Mouse (Mus musculus): ENCODE results near the gene Art4.

Gene Art4

DNA sequence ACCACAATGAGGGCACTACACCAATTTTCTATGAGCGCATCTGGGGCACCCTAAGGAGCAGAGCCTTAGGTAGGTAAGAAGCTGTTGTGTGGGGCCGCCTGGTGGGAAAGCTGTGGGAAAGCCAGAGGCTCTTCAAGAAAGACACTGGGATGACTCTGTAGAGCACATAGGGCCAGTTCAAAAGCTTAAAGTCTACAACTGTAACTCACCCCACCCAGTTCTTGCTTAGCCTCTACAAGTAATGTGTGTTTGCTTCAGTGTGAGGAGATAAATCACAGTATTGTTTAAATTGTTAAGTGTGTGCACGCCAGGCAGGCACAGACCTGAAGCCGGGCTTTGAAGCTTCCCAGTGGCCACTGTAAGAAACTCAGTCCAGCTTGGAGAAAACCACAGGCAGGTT is 8.6 kb upstream of the Art4 start:
- no peak for DNase-seq (ENCODE audit: low spot score)

DNA sequence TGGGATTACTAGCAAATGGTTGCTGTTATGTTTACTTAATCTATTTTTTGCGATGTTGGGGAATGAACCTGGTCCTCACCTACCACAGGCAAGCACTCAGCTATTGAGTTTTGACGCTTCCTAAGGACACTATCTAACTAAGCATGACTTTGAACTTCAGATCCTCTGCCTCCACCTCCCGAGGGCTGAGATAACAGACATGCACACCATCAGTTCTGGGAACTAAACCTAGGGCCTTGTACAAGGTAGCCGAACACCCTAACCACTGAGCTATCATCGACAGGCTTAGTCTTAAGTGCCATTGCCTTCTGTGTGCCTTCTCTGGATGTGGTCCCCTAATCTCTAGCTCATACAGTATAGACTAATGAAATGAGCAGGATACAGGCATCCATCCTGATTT is 7.8 kb upstream of the Art4 start:
- DNase-seq (ENCODE audit: low spot score): no peak

DNA sequence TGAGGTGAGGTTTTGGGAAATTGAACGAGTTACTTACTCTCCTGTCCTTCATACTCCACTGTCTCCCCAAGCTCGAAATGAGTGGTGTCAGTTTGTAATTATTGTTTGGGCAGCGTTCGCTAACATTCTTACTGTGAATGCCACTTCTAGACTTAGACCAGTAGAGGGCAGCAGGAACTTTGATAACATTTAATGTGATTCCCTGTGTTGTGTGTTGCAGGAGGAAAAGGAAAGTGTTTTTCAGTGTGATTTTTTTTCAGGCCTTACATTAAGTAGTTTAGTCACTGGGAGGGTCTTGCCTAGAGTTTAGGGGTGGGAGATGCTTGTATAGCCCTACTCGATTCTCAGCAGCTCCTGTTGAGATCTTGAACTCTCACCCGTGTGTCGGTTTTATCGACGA is 3.5 kb upstream of the Art4 start:
- DNase-seq (ENCODE audit: low spot score): no peak

DNA sequence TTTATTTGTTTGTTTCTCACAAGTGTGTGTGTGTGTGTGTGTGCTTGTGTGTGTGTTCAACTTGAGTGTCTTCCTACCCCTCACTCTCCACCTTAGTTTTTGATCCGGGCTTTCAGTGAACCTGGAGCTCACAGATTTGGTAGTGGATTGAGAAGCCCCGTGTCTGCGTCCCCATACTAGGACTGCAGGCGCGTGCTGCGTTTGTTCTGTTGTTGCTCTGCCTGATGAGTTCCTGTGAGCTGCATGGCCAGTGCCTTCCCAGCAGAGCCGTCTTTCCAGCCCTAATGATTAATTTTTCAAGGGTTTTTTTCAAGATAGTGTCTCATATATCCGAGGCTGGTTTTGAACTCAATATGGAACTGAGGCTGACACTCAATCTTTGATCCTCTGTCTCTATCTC is 887 bp upstream of the Art4 start:
- DNase-seq (ENCODE audit: low spot score): no peak

DNA sequence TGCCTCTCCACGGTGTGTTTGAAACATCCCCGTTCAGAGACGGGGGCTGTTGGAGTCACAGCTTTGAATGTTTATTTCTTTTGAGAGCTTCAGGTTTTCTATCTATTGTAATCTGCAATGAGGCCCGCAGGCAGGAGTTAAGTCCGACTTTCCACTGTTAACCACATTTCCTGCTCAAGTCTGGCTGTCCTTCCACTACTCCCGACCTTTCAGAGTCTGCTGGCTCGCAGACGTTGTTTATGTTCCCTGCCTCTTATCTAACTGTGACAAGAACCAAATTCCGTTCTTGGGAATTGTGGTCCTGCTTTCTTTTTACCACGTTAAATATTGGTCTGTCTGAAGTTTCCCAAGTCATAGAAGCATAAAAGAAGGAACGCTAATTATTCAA is 334 bp upstream of the Art4 start:
- DNase-seq (ENCODE audit: low spot score): no peak

DNA sequence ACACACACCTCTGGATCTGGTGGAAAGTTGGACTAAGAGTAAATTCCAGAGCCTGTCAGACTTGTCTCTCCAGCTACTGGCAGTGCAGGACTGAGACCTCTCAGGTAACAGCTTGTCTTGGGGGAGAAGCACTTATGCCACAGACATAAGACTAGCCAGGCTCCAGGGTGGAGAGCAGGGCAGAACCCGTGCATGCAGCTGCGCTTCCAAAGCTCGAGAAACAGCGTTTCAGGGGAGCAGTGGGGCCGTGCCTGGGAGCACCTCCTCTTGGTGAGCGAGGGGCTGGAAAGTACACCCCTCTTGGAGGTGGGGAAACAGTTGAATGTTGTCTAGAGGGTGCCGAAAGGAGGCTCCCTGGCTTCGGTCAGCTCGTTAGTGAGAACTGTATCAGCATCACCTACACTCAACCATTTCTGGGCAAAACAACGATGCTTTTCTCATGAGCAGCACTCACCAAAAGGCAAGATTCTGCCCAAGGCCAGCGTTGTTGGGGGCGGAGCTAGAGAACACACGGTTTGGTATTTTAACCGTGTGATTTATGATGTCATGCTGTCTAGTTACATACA is 1.4 kb downstream of the Art4 start:
- no peak for DNase-seq (ENCODE audit: low spot score)

DNA sequence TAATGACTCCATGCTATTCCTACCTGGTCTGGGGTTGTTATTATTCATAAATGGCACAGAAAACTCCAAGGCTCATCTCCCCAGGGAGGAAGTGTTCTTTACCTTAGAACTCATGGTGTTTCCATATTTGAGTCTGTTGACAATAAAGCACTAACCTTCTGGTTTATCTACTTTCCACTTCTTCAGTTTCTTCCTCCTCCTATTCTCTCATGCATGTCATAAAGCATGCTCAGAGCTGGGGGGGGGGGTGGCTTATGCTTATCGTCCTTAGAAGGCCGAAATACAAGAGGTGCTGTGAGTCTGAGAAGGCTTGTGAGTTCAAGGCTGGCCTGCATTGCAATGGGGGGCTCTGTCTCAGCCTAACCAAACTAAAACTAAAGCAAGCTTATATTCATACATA is 2.4 kb downstream of the Art4 start:
- no peak for DNase-seq (ENCODE audit: low spot score)

DNA sequence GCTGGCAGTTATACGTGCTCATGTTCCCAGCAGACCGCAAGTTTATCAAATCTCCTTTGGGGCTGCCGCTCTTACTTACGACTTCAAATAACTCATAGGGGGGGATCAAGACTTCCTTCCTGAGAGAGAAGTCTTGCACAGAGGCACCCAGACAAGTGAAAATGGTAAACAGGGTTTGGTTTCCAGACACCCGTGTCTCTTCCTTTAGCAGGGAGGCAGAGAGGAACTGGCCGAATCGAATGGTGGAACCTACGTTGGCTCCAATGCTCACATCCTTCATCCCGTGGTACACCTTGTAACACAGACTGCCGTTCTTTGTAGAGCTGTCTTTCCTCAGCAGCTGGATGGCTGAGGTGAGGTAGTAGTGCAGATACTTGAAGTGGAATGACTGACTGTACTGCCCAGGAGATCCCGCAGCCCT is 3.2 kb downstream of the Art4 start:
- DNase-seq (ENCODE audit: low spot score): no peak

DNA sequence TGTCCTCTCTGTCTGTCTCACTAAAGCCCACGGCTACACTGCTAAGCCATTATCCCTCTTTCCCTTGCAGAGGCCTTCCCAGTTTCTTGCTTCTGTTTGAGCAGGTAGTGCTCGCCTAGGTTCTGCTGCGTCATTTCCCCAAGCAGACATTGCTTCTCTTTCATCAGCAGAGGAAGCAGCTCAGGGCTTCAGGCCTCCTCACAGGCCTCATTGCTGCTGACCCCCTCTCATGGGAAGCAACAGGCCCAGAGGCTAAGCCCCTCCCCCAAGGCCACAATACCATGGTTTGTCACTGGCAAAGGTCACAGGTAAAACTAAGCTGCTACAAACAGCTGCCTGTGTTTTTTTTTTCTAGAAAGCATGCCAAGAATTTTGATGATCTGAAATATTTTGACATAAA is 4.8 kb downstream of the Art4 start:
- DNase-seq (ENCODE audit: low spot score): peak; percentile 55

DNA sequence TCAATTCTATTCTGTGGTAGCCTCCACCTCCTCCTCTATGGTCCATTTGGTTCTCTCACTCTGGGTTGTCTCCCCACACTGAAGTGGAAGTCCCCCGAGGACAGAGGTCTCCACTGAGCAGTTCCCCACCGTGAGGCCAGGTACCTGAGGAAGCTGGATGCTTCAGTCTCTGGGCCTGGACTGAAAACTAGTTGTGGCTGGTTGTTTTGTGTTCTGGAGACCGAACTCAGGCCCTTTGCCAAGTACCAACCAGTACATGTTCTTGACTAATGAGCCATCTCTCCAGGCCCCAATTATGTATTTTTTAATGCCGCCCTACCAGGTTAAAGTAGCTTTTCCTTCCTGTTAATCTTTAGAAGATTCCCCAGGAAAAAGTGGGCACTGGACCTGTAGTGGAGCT is 5.2 kb downstream of the Art4 start:
- no peak for DNase-seq (ENCODE audit: low spot score)

DNA sequence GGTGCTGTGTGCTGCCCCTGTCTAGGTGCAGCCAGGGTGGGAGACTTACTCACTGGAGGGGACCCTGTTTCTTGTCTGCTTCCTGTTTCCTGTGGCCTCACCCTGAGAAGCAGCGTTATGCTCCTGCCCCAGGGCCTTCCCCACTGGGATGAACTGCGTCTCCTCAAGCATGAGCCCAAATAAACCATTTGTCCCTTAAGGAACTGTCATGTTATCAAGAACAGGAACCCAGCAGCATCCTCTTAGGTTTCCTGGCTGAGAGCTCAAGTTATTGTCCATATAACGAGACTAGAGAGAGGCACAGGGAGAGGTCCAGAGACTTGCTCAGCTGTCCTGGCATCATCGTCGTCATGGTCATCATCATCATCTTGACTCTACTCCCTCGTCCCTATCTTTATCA is 7.3 kb downstream of the Art4 start:
- DNase-seq (ENCODE audit: low spot score): no peak

DNA sequence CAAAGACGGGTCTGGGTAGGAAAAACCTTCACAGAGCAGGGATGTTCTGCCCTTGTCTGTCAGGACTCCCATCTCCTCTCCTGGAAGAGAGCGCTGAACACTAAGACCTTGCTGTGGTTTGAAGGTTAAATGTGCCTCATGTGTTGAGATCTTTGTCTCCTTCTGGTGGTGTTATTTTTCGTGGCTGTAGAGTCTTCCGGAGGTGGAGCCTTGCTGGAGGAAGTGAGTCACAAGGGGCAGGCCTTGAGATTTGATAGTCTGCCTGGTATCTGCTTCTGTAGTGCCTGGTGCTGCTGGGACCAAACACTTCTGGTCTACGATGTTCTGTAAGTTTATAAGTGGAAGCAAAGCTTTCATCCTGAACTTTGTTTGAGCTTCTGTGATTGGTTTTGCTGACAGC is 8.6 kb downstream of the Art4 start:
- no peak for DNase-seq (ENCODE audit: low spot score)

DNA sequence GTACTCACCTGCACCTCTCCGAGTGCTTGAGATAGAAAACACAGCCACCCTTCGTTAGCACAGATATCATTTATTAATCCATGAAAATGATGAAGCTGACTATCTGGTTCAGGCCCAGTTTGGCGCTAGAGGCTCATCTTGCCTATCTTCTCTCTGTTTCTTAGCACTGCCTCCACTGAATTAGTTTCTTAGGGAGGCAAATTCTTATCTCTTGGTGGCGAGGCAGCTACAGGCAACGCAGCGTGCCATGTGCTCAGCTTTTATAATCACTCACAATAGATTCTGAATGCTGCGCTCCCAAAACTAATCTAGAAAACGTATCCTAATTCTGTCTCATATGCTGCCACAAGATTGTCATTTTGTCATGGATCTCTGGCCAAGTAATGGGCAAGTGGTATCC is 9.1 kb downstream of the Art4 start:
- DNase-seq (ENCODE audit: low spot score): no peak

DNA sequence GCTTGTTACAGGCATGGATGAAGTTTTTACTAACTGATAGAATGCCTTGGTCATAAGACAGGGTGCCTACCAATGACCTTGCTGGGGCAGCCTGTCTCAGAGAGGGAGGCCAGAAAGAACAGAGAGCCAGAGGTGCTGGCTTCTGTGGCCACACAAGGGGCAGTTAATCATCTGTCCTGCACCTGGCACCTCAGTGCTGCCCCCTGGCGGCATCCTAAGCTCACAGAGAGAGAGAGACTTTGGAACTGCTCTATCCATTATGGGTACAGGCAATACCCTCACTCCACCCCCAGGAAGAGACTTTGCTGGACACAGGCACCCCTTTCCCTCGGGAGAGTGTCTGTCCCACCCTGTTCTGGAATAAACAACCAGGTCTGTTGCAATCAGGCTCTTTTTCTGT is 9.7 kb downstream of the Art4 start:
- DNase-seq (ENCODE audit: low spot score): peak; percentile 27

DNA sequence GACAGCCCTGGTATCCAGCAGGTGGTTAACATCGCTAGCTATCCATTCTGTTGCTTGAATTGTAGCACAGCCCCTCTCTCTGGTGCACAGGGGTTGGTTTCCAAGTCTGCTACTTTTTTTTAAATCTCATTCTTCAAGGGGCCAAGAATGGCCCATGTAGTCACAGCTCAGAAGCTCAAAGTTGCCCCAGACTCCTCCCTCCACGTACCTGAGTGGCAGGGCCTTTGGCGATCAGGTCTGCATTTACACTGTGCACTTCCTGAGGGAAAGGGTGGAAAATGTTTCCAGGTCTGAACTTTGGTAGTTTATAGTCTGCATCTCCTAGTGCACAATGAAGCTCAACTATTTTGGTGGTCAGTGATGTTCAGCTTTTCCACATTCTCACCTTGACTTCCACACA is 10.3 kb downstream of the Art4 start:
- no peak for DNase-seq (ENCODE audit: low spot score)

DNA sequence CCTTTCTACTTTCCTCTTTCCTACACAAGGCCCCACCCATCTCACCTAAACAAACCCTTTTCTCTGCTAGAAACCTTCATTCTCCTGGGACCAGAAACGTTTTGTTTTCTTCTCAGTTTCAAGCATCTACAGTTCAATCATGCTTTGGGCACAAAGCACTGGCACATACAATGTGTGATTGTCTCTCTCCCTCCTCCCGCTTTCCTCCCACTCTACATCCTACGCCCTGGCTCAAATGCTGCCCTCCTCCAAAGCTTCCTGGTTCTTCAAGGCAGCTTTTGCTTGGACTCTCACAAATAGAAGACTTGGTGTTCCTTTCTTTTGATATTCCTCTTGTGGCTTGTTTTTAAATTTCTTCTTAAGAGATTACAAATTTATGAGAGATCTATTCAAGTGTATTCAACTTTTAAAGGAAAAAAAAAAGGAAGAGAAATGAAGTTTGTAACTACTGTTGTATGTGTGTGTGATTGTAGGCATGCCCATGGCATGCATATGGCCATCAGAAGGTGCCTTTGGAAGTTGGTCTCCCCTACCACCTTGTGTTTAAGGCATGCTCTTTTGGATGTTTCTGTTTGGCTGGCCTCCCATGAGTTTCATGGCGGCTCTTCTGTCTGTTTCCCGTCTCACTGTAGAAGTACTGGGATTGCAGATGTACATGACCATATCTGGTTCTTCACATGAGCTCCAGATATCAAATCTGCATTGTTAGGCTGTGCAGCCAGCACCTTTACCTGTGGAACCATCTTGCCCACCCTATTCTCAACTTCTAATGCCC is 11.6 kb downstream of the Art4 start:
- DNase-seq (ENCODE audit: low spot score): no peak

DNA sequence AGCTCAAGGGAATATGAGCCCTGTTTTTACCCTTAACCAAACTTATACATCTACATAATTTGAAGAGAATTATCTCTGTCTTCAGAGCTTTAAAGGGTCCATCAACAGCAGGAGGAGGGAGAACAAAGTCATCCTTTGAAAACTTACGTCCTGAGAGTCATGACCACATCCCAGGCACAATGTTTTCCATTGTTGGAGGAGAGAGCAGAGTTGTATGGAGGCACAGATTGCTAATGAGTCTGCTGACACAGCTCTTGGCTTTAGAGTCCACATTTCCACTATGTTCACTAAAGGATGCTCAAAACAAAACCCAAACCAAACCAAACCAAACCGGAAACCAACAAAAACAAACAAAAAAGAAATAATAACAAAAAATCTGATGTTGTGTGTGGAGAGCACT is 12.6 kb downstream of the Art4 start:
- no peak for DNase-seq (ENCODE audit: low spot score)

DNA sequence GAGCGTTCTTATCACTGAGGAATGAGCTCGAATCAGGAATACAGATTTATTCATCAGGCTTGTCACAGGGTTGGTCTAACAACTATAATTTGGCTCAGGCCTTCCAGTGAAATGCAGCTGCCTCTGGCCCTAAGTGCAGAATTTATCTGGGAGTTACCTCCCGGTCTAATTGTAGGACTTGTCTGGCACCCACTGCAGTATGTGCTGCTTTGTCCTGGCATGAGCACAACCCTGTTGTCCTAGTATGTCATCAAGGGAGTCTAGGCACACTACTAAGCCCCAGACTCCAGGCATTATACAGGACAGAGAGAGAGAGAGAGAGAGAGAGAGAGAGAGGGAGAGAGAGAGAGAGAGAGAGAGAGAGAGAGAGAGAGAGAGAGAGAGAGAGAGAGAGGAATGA is 20.2 kb downstream of the Art4 start:
- no peak for DNase-seq (ENCODE audit: low spot score)

DNA sequence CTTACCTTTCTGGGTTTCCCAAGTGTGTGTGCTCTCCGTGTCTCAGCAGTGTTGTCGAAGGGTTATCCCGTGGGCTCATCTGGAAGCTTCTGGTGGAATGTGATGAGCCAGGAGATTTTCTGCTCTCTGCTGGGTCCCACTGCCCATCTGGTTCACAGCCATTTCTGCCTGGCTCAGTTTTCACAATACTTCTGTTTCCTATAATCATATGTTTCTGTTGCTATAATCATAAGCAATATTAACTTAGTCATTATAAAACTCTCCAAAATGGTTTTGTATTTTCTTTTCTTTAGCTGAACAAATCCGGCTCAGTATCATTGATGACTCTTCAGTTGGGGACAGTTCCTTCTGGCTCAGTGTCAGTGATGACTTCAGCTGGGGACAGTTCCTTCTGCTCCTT is 22.2 kb downstream of the Art4 start, which contains the start of gene Smco3:
TSS of gene Smco3 (minus strand) at position 101 of the 400 bp plus-strand sequence.
- no peak for DNase-seq (ENCODE audit: low spot score)

DNA sequence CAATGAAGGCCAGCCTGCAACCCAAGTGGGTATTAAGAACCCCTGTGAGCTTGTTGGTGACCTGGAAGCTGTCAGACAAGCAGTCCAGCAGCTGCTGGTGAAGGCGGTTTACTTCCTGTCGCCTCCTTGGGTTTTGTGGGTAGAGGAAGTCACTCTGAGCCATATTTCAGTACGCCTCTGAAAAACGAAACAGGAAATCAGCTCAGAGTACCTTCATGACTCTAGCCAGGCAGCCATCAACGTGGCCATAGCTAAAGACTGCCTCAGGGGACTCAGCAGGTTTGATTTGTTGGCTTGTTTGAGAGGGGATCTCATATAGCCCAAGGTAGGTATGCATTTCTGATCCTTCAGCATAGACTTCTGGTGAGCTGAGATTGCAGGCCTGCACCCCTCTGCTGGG is 25.8 kb downstream of the Art4 start:
- DNase-seq (ENCODE audit: low spot score): no peak

DNA sequence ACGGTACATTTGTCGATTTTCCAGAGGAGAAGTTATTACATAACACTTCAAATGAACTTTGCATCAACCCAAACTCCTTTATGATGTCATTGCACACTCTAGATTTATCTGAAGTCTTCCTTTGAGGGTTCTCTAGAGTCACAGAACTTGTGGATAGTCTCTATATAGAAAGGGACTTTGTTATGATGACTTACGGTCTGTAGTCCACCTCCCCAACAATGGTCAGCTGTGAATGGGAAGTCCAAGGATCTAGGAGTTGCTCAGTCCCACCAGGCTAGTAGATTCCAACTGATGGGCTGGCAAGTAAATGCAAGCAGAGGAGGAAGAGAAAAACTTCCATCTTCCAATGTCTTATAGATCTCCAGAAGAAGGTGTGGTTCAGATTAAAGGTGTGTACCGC is 28.9 kb downstream of the Art4 start:
- no peak for DNase-seq (ENCODE audit: low spot score)

DNA sequence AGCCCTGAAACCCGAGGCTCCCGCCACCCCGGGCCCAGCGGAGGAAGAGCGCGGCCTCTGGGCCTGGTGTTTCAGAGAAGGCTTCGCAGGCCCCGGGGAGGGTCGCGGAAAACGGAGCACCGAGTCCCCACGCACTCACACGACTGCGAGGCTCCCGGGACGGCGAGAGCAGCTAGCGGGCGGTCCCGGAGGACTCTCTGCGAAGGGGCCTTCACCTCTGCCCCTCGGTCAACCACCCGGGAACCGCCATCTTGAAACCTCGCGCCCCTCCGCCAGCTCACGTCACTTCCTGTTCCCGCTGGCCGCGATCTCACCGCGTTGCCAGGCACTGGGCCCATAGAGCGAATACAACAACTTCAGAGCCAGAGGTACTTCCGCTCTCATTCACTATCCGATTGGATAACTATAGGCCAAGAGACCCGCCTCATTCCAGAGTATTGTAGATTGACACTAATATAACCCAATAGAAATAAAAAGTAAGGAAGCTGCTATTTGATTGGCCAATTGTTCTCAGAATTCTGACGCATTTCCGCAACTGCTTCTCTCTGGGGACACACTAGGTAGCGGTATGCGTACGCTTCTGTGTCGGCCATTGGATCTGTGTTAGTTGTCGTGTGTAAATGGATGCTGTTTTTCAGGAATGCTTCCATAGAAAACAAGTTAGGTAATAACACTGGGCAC is 29.5 kb downstream of the Art4 start, which contains the start of gene Wbp11:
TSS of gene Wbp11 (minus strand) at position 353 of the 681 bp plus-strand sequence.
- peak; percentile 96 for DNase-seq (ENCODE audit: low spot score)

DNA sequence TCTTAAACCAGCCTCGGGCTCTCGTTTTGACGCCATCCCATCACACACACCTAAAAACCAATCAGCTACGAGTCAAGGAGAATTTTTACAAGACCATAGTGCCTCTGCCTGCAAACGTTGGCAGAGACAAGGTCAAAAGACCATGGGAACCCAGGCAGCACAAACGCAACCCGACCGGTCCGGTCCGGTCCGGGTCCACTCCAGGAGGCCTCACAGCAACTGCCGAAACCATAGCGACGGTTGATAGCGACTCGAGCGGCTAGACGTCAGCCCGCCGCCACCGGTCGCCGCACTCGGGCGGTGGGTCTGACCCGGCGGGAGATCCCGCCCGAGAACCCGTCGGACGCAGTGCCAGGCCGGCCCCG is 30.0 kb downstream of the Art4 start, which contains the start of gene BC049715:
TSS of gene BC049715 (plus strand) at position 111 of the 365 bp plus-strand sequence.
- DNase-seq (ENCODE audit: low spot score): no peak

Data from yolk sac, embryonic 10.5 days (tissue).